Mouse (Mus musculus) brain, embryonic 18.5 days (tissue): ENCODE data around the gene Calr.
"Not testable (repeated sequence)": the region's sequence is repeated elsewhere in the genome, so short reads cannot be mapped to it uniquely, and the experiment has no call there.

ENCODE experiments used
- DNase-seq: peaks from one replicate; pipeline ENCODE4 v3.0.0-alpha.2; 2012; ENCODE audit warnings: low read depth, low spot score

Calr gene

GRCm38 (mm10) chr8:84844397-84845070, 2.2 kb downstream of the Calr start:
- no peak for DNase-seq

GRCm38 (mm10) chr8:84841514-84841913, 5.2 kb downstream of the Calr start:
- DNase-seq = no peak

GRCm38 (mm10) chr8:84840248-84840999, 6.3 kb downstream of the Calr start, which contains the start of gene Rad23a:
TSS of gene Rad23a (minus strand) at chr8:84840665.
- DNase-seq = peak; percentile 87

- DNase-seq = no peak
Observed at GRCm38 (mm10) chr8:84839875-84840247, 6.9 kb downstream of the Calr start.

GRCm38 (mm10) chr8:84839411-84839810, 7.3 kb downstream of the Calr start:
- DNase-seq = no peak

GRCm38 (mm10) chr8:84838513-84838912, 8.2 kb downstream of the Calr start:
- DNase-seq = no peak

- DNase-seq = no peak
Observed at GRCm38 (mm10) chr8:84837912-84838470, 8.7 kb downstream of the Calr start.

- DNase-seq = no peak
Observed at GRCm38 (mm10) chr8:84837149-84837911, 9.4 kb downstream of the Calr start.

GRCm38 (mm10) chr8:84834866-84835855, 11.6 kb downstream of the Calr start:
- no peak for DNase-seq

GRCm38 (mm10) chr8:84834002-84834865, 12.5 kb downstream of the Calr start:
- no peak for DNase-seq

GRCm38 (mm10) chr8:84832759-84833742, 13.7 kb downstream of the Calr start:
- no peak for DNase-seq

GRCm38 (mm10) chr8:84832034-84832717, 14.6 kb downstream of the Calr start:
- no peak for DNase-seq

GRCm38 (mm10) chr8:84831490-84831889, 15.2 kb downstream of the Calr start, which contains the start of gene Gadd45gip1:
TSS of gene Gadd45gip1 (plus strand) at chr8:84831522.
- DNase-seq = no peak

GRCm38 (mm10) chr8:84826518-84826917, 20.2 kb downstream of the Calr start:
- not testable (repeated sequence) for DNase-seq

GRCm38 (mm10) chr8:84825636-84826035, 21.1 kb downstream of the Calr start:
- no peak for DNase-seq

- no peak for DNase-seq
Observed at GRCm38 (mm10) chr8:84823653-84824052, 23.1 kb downstream of the Calr start.

GRCm38 (mm10) chr8:84822723-84823122, 24.0 kb downstream of the Calr start, which contains the start of gene Dand5:
TSS of gene Dand5 (minus strand) at chr8:84822823.
- DNase-seq = no peak

- no peak for DNase-seq
Observed at GRCm38 (mm10) chr8:84816117-84816516, 30.6 kb downstream of the Calr start.
